Mouse (Mus musculus) bone marrow, adult 2 months (tissue): ENCODE measurements around the gene Zfp882. TPM values are rescaled to one million over a fixed set of nuclear protein-coding genes. Genes with fewer than 3 reads are reported as not detected.
"Not testable (repeated sequence)": the region's sequence is repeated elsewhere in the genome, so short reads cannot be mapped to it uniquely, and the experiment has no call there.

Source experiments
- H3K27ac ChIP-seq: fragments of 200-500 bp; 2 replicates; pipeline ENCODE4 v1.5.1; 2012; ENCODE audit warnings: low read depth, mild to moderate bottlenecking, control low read depth, inconsistent platforms, low read length; ENCODE audit not compliant: control insufficient read depth, poor library complexity, insufficient read depth
- H3K4me1 ChIP-seq: fragments of 200-500 bp; 2 replicates; pipeline ENCODE4 v1.6.1; 2011; ENCODE audit warnings: low read length; ENCODE audit not compliant: control insufficient read depth, insufficient read depth
- H3K4me3 ChIP-seq: fragments of 200-500 bp; replicated peaks from 2 replicates; pipeline ENCODE3; 2011; ENCODE audit warnings: mild to moderate bottlenecking, low read depth, low read length, control low read depth; ENCODE audit not compliant: control insufficient read depth
- CTCF ChIP-seq: fragments of 200-500 bp; IDR thresholded peaks from 2 replicates; pipeline ENCODE4 v1.5.1; 2011; ENCODE audit warnings: low read length, control low read depth; ENCODE audit not compliant: control insufficient read depth, insufficient read depth
- POLR2A ChIP-seq: fragments of 200-500 bp; IDR thresholded peaks from 2 replicates; pipeline ENCODE4 v1.6.1; 2011; ENCODE audit warnings: low read depth, mild to moderate bottlenecking, control low read depth, low read length, borderline replicate concordance; ENCODE audit not compliant: control insufficient read depth
- WGBS: fragments of 180-500 bp; shearing (Covaris S2); methylation state at CpG from one replicate; pipeline ENCODE4 v1.1.7; 2018; 5-methylcytosine and 5-hydroxymethylcytosine counted together
- polyA plus RNA-seq: library from polyadenylated mRNA; stranded (reverse); fragments of >200 nt; gene quantifications from 2 replicates; pipeline ENCODE4 v1.2.4, GENCODE M21; 2011; ENCODE audit warnings: low replicate concordance; ENCODE audit not compliant: missing spikeins, insufficient read depth, insufficient read length

Gene Zfp882
- 1.1 and 1.9 TPM in 2 replicates for polyA plus RNA-seq

GRCm38 (mm10) chr8:71908309-71909261 is at the start of gene Zfp882, which contains the start of gene Zfp617:
Gene Zfp882, plus strand, starts transcription at chr8:71908608.
Gene Zfp617, plus strand, starts transcription at chr8:71908635.
- H3K27ac ChIP-seq: peak within 1 kb of the TSS; percentile 81
- TF ChIP-seq POLR2A: peak; percentile 49; the same call in 1 of the 2 replicates
- TF ChIP-seq CTCF: peak; percentile 52
- 11% methylated on average over 47 of the region's 47 CpGs for WGBS
- H3K4me3 ChIP-seq: peak within 1 kb of the TSS; percentile 93
- H3K4me1 ChIP-seq: 0 out of 2 replicates have a peak, but pooled peaks cover 1% of the 10 kb centered on the region

- H3K4me3 ChIP-seq, H3K4me1 ChIP-seq, H3K27ac ChIP-seq: not testable (repeated sequence)
- WGBS: 77% methylated on average over 1 of the region's 1 CpGs
These were observed 46.9 kb upstream of the Zfp882 start for GRCm38 (mm10) chr8:71861551-71861950.

GRCm38 (mm10) chr8:71862038-71862437 is 46.4 kb upstream of the Zfp882 start:
- H3K27ac ChIP-seq, H3K4me1 ChIP-seq, H3K4me3 ChIP-seq: not testable (repeated sequence)

- Histone ChIP-seq H3K27ac (peak within 1 kb of the TSS; percentile 76), H3K4me1 (no peaks in the 10 kb centered on the region), H3K4me3 (peak within 1 kb of the TSS; percentile 76)
- peak; percentile 61; the same call in 1 of the 2 replicates for TF ChIP-seq POLR2A
- 0 out of 2 replicates have a peak, but pooled peaks have one; percentile 6 for TF ChIP-seq CTCF
- 2% methylated on average over 45 of the region's 45 CpGs for WGBS
These were observed 26.7 kb upstream of the Zfp882 start, which contains the start of gene Zfp709 for GRCm38 (mm10) chr8:71881618-71882274. Gene Zfp709, plus strand, starts transcription at chr8:71882019.

- not testable (repeated sequence) for H3K27ac ChIP-seq, H3K4me3 ChIP-seq, H3K4me1 ChIP-seq
- WGBS: 70% methylated on average over 11 of the region's 11 CpGs
These were observed 7.7 kb upstream of the Zfp882 start for GRCm38 (mm10) chr8:71900666-71901065.

- H3K27ac ChIP-seq, H3K4me1 ChIP-seq, H3K4me3 ChIP-seq: not testable (repeated sequence)
- 44% methylated on average over 1 of the region's 1 CpGs for WGBS
These were observed 5.3 kb upstream of the Zfp882 start for GRCm38 (mm10) chr8:71903084-71903483.

- Histone ChIP-seq H3K4me3 (no peak overlapping the region), H3K27ac (no peak overlapping the region), H3K4me1 (0 out of 2 replicates have a peak, but pooled peaks cover 1% of the 10 kb centered on the region)
- WGBS: 87% methylated on average over 1 of the region's 1 CpGs
- no peak for TF ChIP-seq POLR2A
- TF ChIP-seq CTCF: no peak
These were observed 1.6 kb upstream of the Zfp882 start for GRCm38 (mm10) chr8:71906809-71907208.

GRCm38 (mm10) chr8:71907798-71908257 is 580 bp upstream of the Zfp882 start:
- TF ChIP-seq CTCF (no peak), POLR2A (no peak)
- 83% methylated on average over 5 of the region's 5 CpGs for WGBS
- H3K4me3 ChIP-seq: no peak overlapping the region
- H3K4me1 ChIP-seq: 0 out of 2 replicates have a peak, but pooled peaks cover 1% of the 10 kb centered on the region
- no peak overlapping the region; the same call in 1 of the 2 replicates for H3K27ac ChIP-seq

GRCm38 (mm10) chr8:71912286-71912685 is 3.9 kb downstream of the Zfp882 start:
- WGBS: 70% methylated on average over 2 of the region's 2 CpGs
- Histone ChIP-seq H3K27ac (no peak overlapping the region), H3K4me1 (0 out of 2 replicates have a peak, but pooled peaks cover 1% of the 10 kb centered on the region), H3K4me3 (no peak overlapping the region)
- TF ChIP-seq POLR2A (no peak), CTCF (no peak)
